Mouse (Mus musculus): Measurements from ENCODE around the gene Gm20388.

DNA sequence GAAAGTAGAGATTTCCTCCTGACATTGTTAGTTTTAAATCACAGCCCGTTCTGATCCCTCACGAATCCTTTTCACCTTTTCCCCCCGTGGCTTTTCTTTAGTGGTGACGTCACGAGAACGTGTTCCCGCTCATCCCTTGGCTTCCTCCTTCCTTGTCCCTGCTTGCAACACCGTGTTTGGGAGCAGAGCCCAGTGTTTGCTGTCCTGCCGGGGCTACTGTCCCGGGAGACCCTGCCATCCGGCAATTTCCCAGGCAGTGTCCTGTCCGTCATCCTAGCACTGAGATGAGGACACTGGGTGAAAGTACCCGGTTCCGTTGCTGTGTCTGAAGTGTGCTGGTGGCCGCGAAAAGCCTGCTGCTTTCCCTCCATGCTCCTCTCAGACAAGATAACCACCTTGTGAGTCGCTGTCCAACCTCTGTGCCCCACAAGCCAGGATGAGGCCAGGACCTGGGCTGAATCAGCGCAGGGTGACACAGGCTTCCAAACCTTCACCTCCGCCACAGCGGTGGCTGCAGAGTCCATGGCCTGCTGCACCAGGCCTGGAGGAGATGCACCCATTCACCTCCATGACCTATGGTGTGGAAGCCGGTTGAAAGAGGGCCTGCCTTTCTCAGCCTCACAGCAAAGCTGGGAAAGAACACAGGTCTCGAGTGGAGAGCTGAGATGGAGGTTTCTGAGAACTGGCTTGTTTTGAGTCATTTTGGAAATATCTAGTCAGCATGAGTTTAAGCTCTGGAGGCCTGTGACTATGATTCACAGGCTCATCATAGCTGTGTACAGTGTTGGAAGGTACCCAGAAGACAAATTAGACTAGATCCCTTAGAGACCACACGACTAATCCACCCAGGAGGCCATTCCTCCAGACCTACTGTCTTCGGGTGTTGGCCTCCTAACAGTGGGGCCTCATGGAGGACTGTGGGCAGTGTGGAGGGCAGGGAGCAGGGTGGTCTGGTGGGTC lies 4367.6 kb downstream of the Gm20388 start:
- no peak for TF ChIP-seq CTCF (IDR thresholded peaks at IDR 0.05; ENCODE audit: low read depth, low read length)
- TF ChIP-seq POLR2A (IDR thresholded peaks at IDR 0.05; ENCODE audit: insufficient read depth, low read length): no peak
- no peak for TF ChIP-seq EP300 (IDR thresholded peaks at IDR 0.05; ENCODE audit: insufficient read depth, low read depth, low read length)

Measured in ES-Bruce4 (cell line).